Mouse (Mus musculus): Measurements from ENCODE around the gene Ogdhl. TPM values are rescaled to one million over a fixed set of nuclear protein-coding genes. Genes with fewer than 3 reads are reported as not detected.
A peak's percentile ranks its signal among the peaks of the same experiment; 100 is the strongest.
"Not testable (repeated sequence)": the region's sequence is repeated elsewhere in the genome, so short reads cannot be mapped to it uniquely, and the experiment has no call there.

The Ogdhl gene
- polyA plus RNA-seq, 1 experiment from 2014 or later = 18.6 TPM

GRCm38 (mm10) chr14:32351181-32351920 is 29.5 kb downstream of the Ogdhl start:
- not testable (repeated sequence) for H3K36me3 ChIP-seq (ENCODE audit: control insufficient read depth, insufficient read depth, low read length); H3K4me2 ChIP-seq (ENCODE audit: low read depth); ATAC-seq (ENCODE audit: insufficient read depth, low FRiP score, low TSS enrichment); H3K9me3 ChIP-seq (ENCODE audit: control insufficient read depth, low read length); H3K9ac ChIP-seq (ENCODE audit: low read length); H3K4me1 ChIP-seq (ENCODE audit: control insufficient read depth, insufficient read depth, low read length); DNase-seq (ENCODE audit: low spot score); H3K27me3 ChIP-seq (ENCODE audit: control insufficient read depth, insufficient read depth, low read length); H3K4me3 ChIP-seq (ENCODE audit: low read depth, low read length); H3K27ac ChIP-seq (ENCODE audit: low read depth, low read length)
- 28% methylated on average over 6 of the region's 6 CpGs for WGBS

- H3K4me2 ChIP-seq (ENCODE audit: low read depth) = no peak overlapping the region
- no peak for DNase-seq (ENCODE audit: low spot score)
- H3K27me3 ChIP-seq (ENCODE audit: control insufficient read depth, insufficient read depth, low read length) = no peaks in the 10 kb centered on the region
- WGBS = 71% methylated on average over 7 of the region's 7 CpGs
- no peaks in the 10 kb centered on the region for H3K36me3 ChIP-seq (ENCODE audit: control insufficient read depth, insufficient read depth, low read length)
- H3K9me3 ChIP-seq (ENCODE audit: control insufficient read depth, low read length) = no peaks in the 10 kb centered on the region
- no peak for ATAC-seq (ENCODE audit: insufficient read depth, low FRiP score, low TSS enrichment)
- no peak overlapping the region for H3K9ac ChIP-seq (ENCODE audit: low read length)
- H3K27ac ChIP-seq (ENCODE audit: low read depth, low read length) = no peak overlapping the region
- no peaks in the 10 kb centered on the region for H3K4me1 ChIP-seq (ENCODE audit: control insufficient read depth, insufficient read depth, low read length)
- no peak overlapping the region for H3K4me3 ChIP-seq (ENCODE audit: low read depth, low read length)
Observed at GRCm38 (mm10) chr14:32364359-32364758, 42.5 kb downstream of the Ogdhl start.

GRCm38 (mm10) chr14:32369756-32370155 is 47.9 kb downstream of the Ogdhl start:
- 76% methylated on average over 7 of the region's 7 CpGs for WGBS

GRCm38 (mm10) chr14:32372510-32372909 is 50.7 kb downstream of the Ogdhl start:
- Histone ChIP-seq H3K4me2 (ENCODE audit: low read depth) (no peak overlapping the region), H3K4me3 (ENCODE audit: low read depth, low read length) (no peak overlapping the region), H3K9me3 (ENCODE audit: control insufficient read depth, low read length) (no peaks in the 10 kb centered on the region), H3K36me3 (ENCODE audit: control insufficient read depth, insufficient read depth, low read length) (no peaks in the 10 kb centered on the region), H3K27ac (ENCODE audit: low read depth, low read length) (no peak overlapping the region), H3K9ac (ENCODE audit: low read length) (no peak overlapping the region), H3K4me1 (ENCODE audit: control insufficient read depth, insufficient read depth, low read length) (no peaks in the 10 kb centered on the region), H3K27me3 (ENCODE audit: control insufficient read depth, insufficient read depth, low read length) (no peaks in the 10 kb centered on the region)
- 87% methylated on average over 2 of the region's 2 CpGs for WGBS
- DNase-seq (ENCODE audit: low spot score) (no peak), ATAC-seq (ENCODE audit: insufficient read depth, low FRiP score, low TSS enrichment) (no peak)

More at GRCm38 (mm10) chr14:32369756-32370155, 47.9 kb downstream of the Ogdhl start:
- H3K9ac ChIP-seq (ENCODE audit: low read length) = no peak overlapping the region
- no peaks in the 10 kb centered on the region for H3K27me3 ChIP-seq (ENCODE audit: control insufficient read depth, insufficient read depth, low read length)
- H3K9me3 ChIP-seq (ENCODE audit: control insufficient read depth, low read length) = no peaks in the 10 kb centered on the region
- no peaks in the 10 kb centered on the region for H3K4me1 ChIP-seq (ENCODE audit: control insufficient read depth, insufficient read depth, low read length)
- no peaks in the 10 kb centered on the region for H3K36me3 ChIP-seq (ENCODE audit: control insufficient read depth, insufficient read depth, low read length)
- DNase-seq (ENCODE audit: low spot score) (no peak), ATAC-seq (ENCODE audit: insufficient read depth, low FRiP score, low TSS enrichment) (no peak)
- no peak overlapping the region for H3K27ac ChIP-seq (ENCODE audit: low read depth, low read length)
- no peak overlapping the region for H3K4me2 ChIP-seq (ENCODE audit: low read depth)
- no peak overlapping the region for H3K4me3 ChIP-seq (ENCODE audit: low read depth, low read length)

- no peak for DNase-seq (ENCODE audit: low spot score)
- WGBS = 7% methylated on average over 22 of the region's 22 CpGs
- peak overlapping the region; percentile 29 for H3K4me2 ChIP-seq (ENCODE audit: low read depth)
- no peaks in the 10 kb centered on the region for H3K36me3 ChIP-seq (ENCODE audit: control insufficient read depth, insufficient read depth, low read length)
- no peaks in the 10 kb centered on the region for H3K9me3 ChIP-seq (ENCODE audit: control insufficient read depth, low read length)
- ATAC-seq (ENCODE audit: insufficient read depth, low FRiP score, low TSS enrichment) = no peak
- no peak overlapping the region for H3K27ac ChIP-seq (ENCODE audit: low read depth, low read length)
- H3K4me3 ChIP-seq (ENCODE audit: low read depth, low read length) = no peak overlapping the region
- 0 out of 2 replicates have a peak, but pooled peaks cover 2% of the 10 kb centered on the region for H3K4me1 ChIP-seq (ENCODE audit: control insufficient read depth, insufficient read depth, low read length)
- H3K9ac ChIP-seq (ENCODE audit: low read length) = no peak overlapping the region
- peaks cover 2% of the 10 kb centered on the region; the same call in 1 of the 2 replicates for H3K27me3 ChIP-seq (ENCODE audit: control insufficient read depth, insufficient read depth, low read length)
Observed at GRCm38 (mm10) chr14:32379395-32380098, 57.7 kb downstream of the Ogdhl start.

- H3K36me3 ChIP-seq (ENCODE audit: control insufficient read depth, insufficient read depth, low read length) = no peaks in the 10 kb centered on the region
- H3K9ac ChIP-seq (ENCODE audit: low read length) = no peak overlapping the region
- H3K27ac ChIP-seq (ENCODE audit: low read depth, low read length) = no peak overlapping the region
- 32% methylated on average over 3 of the region's 3 CpGs for WGBS
- no peak for ATAC-seq (ENCODE audit: insufficient read depth, low FRiP score, low TSS enrichment)
- H3K4me2 ChIP-seq (ENCODE audit: low read depth) = no peak overlapping the region
- DNase-seq (ENCODE audit: low spot score) = no peak
- H3K4me1 ChIP-seq (ENCODE audit: control insufficient read depth, insufficient read depth, low read length) = 0 out of 2 replicates have a peak, but pooled peaks cover 2% of the 10 kb centered on the region
- H3K9me3 ChIP-seq (ENCODE audit: control insufficient read depth, low read length) = no peaks in the 10 kb centered on the region
- H3K4me3 ChIP-seq (ENCODE audit: low read depth, low read length) = no peak overlapping the region
- H3K27me3 ChIP-seq (ENCODE audit: control insufficient read depth, insufficient read depth, low read length) = peaks cover 2% of the 10 kb centered on the region; the same call in 1 of the 2 replicates
Observed at GRCm38 (mm10) chr14:32380099-32380480, 58.3 kb downstream of the Ogdhl start.

GRCm38 (mm10) chr14:32381066-32381465 is 59.2 kb downstream of the Ogdhl start:
- Histone ChIP-seq H3K9ac (ENCODE audit: low read length) (no peak overlapping the region), H3K4me2 (ENCODE audit: low read depth) (no peak overlapping the region), H3K4me1 (ENCODE audit: control insufficient read depth, insufficient read depth, low read length) (0 out of 2 replicates have a peak, but pooled peaks cover 2% of the 10 kb centered on the region), H3K9me3 (ENCODE audit: control insufficient read depth, low read length) (no peaks in the 10 kb centered on the region), H3K36me3 (ENCODE audit: control insufficient read depth, insufficient read depth, low read length) (no peaks in the 10 kb centered on the region), H3K4me3 (ENCODE audit: low read depth, low read length) (no peak overlapping the region), H3K27ac (ENCODE audit: low read depth, low read length) (no peak overlapping the region), H3K27me3 (ENCODE audit: control insufficient read depth, insufficient read depth, low read length) (peaks cover 2% of the 10 kb centered on the region; the same call in 1 of the 2 replicates)
- DNase-seq (ENCODE audit: low spot score) (no peak), ATAC-seq (ENCODE audit: insufficient read depth, low FRiP score, low TSS enrichment) (no peak)
- WGBS = 12% methylated on average over 7 of the region's 7 CpGs

GRCm38 (mm10) chr14:32381619-32382018 is 59.8 kb downstream of the Ogdhl start:
- no peak overlapping the region for H3K4me2 ChIP-seq (ENCODE audit: low read depth)
- 0 out of 2 replicates have a peak, but pooled peaks cover 2% of the 10 kb centered on the region for H3K4me1 ChIP-seq (ENCODE audit: control insufficient read depth, insufficient read depth, low read length)
- DNase-seq (ENCODE audit: low spot score) (no peak), ATAC-seq (ENCODE audit: insufficient read depth, low FRiP score, low TSS enrichment) (no peak)
- no peak overlapping the region for H3K9ac ChIP-seq (ENCODE audit: low read length)
- no peak overlapping the region for H3K27ac ChIP-seq (ENCODE audit: low read depth, low read length)
- H3K36me3 ChIP-seq (ENCODE audit: control insufficient read depth, insufficient read depth, low read length) = no peaks in the 10 kb centered on the region
- 45% methylated on average over 15 of the region's 15 CpGs for WGBS
- no peak overlapping the region for H3K4me3 ChIP-seq (ENCODE audit: low read depth, low read length)
- H3K9me3 ChIP-seq (ENCODE audit: control insufficient read depth, low read length) = no peaks in the 10 kb centered on the region
- H3K27me3 ChIP-seq (ENCODE audit: control insufficient read depth, insufficient read depth, low read length) = peaks cover 2% of the 10 kb centered on the region; the same call in 1 of the 2 replicates

Data from neural tube, embryonic 11.5 days (tissue).